Mouse (Mus musculus) intestine, embryonic 16.5 days (tissue): ENCODE results near the gene Jarid2. TPM values are rescaled to one million over a fixed set of nuclear protein-coding genes. Genes with fewer than 3 reads are reported as not detected.

Experiments used
- ATAC-seq: fragments of 200-750 bp; cut with Nextera tagmentation; 2 replicates; pipeline ENCODE4 v1.8.0; 2017; ENCODE audit warnings: moderate TSS enrichment, moderate library complexity
- H3K27ac ChIP-seq: fragments of 300-500 bp; sonication (generic); 2 replicates; pipeline ENCODE4 v1.5.1; 2014; ENCODE audit warnings: mild to moderate bottlenecking, low read length
- H3K27me3 ChIP-seq: fragments of 300-500 bp; sonication (generic); replicated peaks from 2 replicates; pipeline ENCODE4 v1.6.1; 2014; ENCODE audit warnings: low read length, control low read depth, mixed read lengths; ENCODE audit not compliant: control insufficient read depth, insufficient read depth
- H3K36me3 ChIP-seq: fragments of 300-500 bp; sonication (generic); 2 replicates; pipeline ENCODE4 v1.6.1; 2014; ENCODE audit warnings: low read length, control low read depth; ENCODE audit not compliant: control insufficient read depth, insufficient read depth
- H3K4me1 ChIP-seq: fragments of 300-500 bp; sonication (generic); 2 replicates; pipeline ENCODE4 v1.6.1; 2014; ENCODE audit warnings: low read length, control low read depth, mixed read lengths; ENCODE audit not compliant: control insufficient read depth, insufficient read depth
- H3K4me2 ChIP-seq: fragments of 300-500 bp; sonication (generic); 2 replicates; pipeline ENCODE4 v1.6.1; 2014; ENCODE audit warnings: low read depth, low read length, control low read depth
- H3K4me3 ChIP-seq: fragments of 300-500 bp; sonication (generic); 2 replicates; pipeline ENCODE4 v1.5.1; 2014; ENCODE audit warnings: mild to moderate bottlenecking, low read length
- H3K9ac ChIP-seq: fragments of 300-500 bp; sonication (generic); 2 replicates; pipeline ENCODE4 v1.6.1; 2014; ENCODE audit warnings: low read depth, low read length
- H3K9me3 ChIP-seq: fragments of 300-500 bp; sonication (generic); 2 replicates; pipeline ENCODE4 v1.6.1; 2016; ENCODE audit warnings: low read length, control low read depth; ENCODE audit not compliant: control insufficient read depth
- WGBS: fragments of 180-500 bp; shearing (Covaris S2); extraction: QIAGEN DNeasy Blood & Tissue Kit; methylation state at CpG from one replicate; pipeline ENCODE4 v1.1.7; 2014; 5-methylcytosine and 5-hydroxymethylcytosine counted together
- polyA plus RNA-seq: library from polyadenylated mRNA; unstranded; fragments of >200 nt; fragmentation: Nextera tagmentation; extraction: Ambion mirVana; gene quantifications from 2 replicates; pipeline ENCODE4 v1.2.1, GENCODE M21; 2015

The Jarid2 gene
- polyA plus RNA-seq, 1 experiment from 2014 or later = 19.2 TPM

- Histone ChIP-seq H3K4me3 (no peak overlapping the region), H3K4me1 (no peaks in the 10 kb centered on the region), H3K27me3 (no peaks in the 10 kb centered on the region), H3K27ac (no peak overlapping the region), H3K36me3 (no peaks in the 10 kb centered on the region), H3K9me3 (no peaks in the 10 kb centered on the region), H3K4me2 (no peak overlapping the region), H3K9ac (no peak overlapping the region)
- ATAC-seq = no peak
- WGBS = 67% methylated on average over 10 of the region's 10 CpGs
These were observed 223.3 kb downstream of the Jarid2 start for GRCm38 (mm10) chr13:44952393-44953086.

DNA sequence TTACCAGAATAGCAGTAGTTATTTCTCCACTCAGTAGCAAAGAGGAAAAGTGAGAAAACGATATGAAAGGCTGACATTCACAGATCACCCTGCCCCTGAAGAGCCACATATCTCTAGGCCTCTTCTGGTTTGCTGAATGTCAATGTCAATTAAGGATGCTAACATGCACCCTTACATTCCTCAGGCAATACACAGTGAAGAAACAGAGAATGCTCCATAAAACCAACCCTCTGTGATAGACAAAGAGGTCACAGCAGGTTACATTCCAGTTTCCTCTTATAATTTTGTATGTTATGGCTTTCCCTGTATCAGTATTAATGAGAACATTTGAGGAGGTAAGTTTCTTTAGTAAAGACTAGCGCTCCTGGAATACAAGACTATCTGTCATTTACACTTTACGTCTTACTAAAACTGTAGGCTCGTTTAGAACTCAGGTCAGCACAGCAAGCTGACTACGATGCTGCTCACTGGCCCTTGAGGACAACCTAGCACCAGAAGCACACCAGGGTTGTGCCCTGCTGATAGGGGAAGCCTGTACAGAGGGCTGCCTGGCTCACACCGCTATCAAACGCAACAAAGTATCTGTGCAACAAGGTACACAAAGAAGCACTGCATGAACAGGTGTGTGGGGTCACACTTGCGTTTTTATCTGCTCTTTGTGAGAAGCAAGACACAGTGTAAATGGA is 224.4 kb downstream of the Jarid2 start:
- Histone ChIP-seq H3K27ac (no peak overlapping the region), H3K4me1 (no peaks in the 10 kb centered on the region), H3K9ac (no peak overlapping the region), H3K27me3 (no peaks in the 10 kb centered on the region), H3K4me2 (no peak overlapping the region), H3K36me3 (no peaks in the 10 kb centered on the region), H3K9me3 (no peaks in the 10 kb centered on the region), H3K4me3 (no peak overlapping the region)
- ATAC-seq = no peak
- 81% methylated on average over 8 of the region's 8 CpGs for WGBS

DNA sequence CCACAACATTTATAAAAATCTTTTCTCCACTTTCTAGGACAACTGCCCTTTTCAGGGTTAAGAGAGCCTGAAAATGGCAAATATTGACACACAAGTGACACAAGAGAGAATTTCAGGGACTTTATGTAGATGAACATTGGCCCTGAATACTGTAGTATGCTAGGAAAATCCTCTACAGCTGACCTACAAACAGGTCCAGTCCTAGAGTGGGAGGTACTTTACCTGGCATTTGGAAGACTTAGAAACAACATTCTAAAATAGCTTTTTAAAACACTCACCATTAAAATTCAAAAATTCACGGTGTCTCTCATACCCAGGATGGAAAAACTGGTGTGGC is 224.9 kb downstream of the Jarid2 start:
- Histone ChIP-seq H3K4me3 (no peak overlapping the region), H3K27ac (no peak overlapping the region), H3K4me2 (no peak overlapping the region), H3K27me3 (no peaks in the 10 kb centered on the region), H3K4me1 (no peaks in the 10 kb centered on the region), H3K9ac (no peak overlapping the region), H3K9me3 (no peaks in the 10 kb centered on the region), H3K36me3 (no peaks in the 10 kb centered on the region)
- ATAC-seq = no peak
- 96% methylated on average over 1 of the region's 1 CpGs for WGBS

DNA sequence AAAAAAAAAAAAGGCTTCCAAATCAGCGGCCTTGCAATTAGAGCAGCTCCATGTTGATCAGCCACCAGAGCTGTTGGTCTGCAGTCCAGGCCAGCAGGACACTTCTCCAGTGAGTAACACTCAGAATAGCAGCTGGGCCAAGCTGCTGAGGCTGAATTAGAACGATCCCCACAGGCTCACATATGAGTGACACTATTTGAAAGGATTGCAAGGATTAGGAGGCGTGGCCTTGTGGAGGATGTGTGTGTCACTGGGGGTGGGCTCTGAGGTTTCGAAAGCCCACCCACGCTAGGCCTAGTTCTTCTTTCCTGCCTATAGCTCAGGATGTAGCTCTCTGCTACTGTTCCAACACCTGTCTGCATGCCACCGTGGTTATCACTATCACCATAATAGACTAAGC is 226.5 kb downstream of the Jarid2 start:
- Histone ChIP-seq H3K4me1 (no peaks in the 10 kb centered on the region), H3K27ac (no peak overlapping the region), H3K4me2 (no peak overlapping the region), H3K27me3 (no peaks in the 10 kb centered on the region), H3K9me3 (no peaks in the 10 kb centered on the region), H3K36me3 (no peaks in the 10 kb centered on the region), H3K4me3 (no peak overlapping the region), H3K9ac (no peak overlapping the region)
- ATAC-seq = no peak
- WGBS = 98% methylated on average over 6 of the region's 6 CpGs

GRCm38 (mm10) chr13:44957049-44957448 is 227.8 kb downstream of the Jarid2 start:
- no peak overlapping the region for H3K9ac ChIP-seq
- H3K4me2 ChIP-seq = no peak overlapping the region
- WGBS = 93% methylated on average over 8 of the region's 8 CpGs
- H3K4me1 ChIP-seq = no peaks in the 10 kb centered on the region
- H3K27me3 ChIP-seq = no peaks in the 10 kb centered on the region
- no peak overlapping the region for H3K4me3 ChIP-seq
- H3K9me3 ChIP-seq = no peaks in the 10 kb centered on the region
- no peak overlapping the region for H3K27ac ChIP-seq
- H3K36me3 ChIP-seq = no peaks in the 10 kb centered on the region
- ATAC-seq = no peak

DNA sequence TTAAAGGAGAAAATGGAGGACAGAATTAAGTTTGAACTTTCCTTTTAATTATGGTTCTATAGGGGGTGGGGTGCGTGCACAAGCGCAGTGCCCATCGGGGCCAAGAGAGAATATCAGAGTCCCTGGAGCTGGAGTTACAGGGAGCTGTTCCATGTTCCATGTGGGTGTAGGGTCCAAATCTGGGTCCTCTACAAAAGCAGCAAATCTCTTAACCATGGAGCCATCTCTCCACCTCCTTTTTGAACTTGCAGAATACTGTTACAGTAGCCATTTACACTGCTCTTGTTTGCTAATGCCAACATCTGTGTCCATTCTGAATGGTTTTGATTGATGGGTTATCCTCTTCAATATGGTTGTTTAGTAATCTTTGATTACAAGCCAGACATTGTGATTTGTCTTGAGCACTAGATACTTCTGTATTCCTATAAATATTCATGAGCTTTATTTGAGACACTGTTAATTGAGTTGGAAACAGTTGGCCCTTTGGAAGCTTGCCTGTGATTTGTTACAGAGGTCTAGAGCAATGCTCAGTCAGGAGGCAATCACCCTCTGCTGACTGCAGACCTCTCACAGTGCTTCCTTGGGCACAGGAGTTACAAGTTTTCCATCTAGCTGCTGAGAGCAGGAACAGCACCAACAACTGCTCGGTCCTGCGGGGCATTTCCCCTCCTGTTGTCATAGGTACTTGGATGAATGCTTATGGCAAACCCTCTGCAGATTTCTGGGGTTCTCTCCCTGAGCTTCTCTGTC is 231.4 kb downstream of the Jarid2 start:
- no peak for ATAC-seq
- 87% methylated on average over 5 of the region's 5 CpGs for WGBS
- Histone ChIP-seq H3K4me1 (no peaks in the 10 kb centered on the region), H3K27me3 (no peaks in the 10 kb centered on the region), H3K9me3 (no peaks in the 10 kb centered on the region), H3K4me2 (no peak overlapping the region), H3K9ac (no peak overlapping the region), H3K27ac (no peak overlapping the region), H3K4me3 (no peak overlapping the region), H3K36me3 (0 out of 2 replicates have a peak, but pooled peaks cover 2% of the 10 kb centered on the region)
